Comparison of ENCODE assay signal across 25 mouse cellular contexts in the genomic region with DNA sequence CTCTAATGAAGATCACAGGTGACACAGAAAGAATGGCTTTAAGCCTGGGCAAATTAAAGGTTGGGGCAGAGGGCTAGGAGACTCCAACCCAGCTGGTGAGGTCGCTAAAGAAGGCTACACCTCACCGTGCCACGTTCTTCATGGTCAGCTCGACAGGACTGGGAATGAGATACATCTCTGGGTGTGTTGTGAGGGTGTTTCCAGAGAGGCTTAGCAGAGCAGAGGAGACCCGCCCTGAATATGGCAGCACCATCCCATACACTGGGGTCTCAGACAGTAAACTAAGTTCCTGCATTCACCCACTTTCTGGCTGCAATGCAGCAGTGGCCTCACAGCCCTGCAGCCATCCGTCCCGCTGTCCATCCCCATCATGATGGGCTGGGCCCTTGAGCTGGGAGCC. TPM values are rescaled to one million over a fixed set of nuclear protein-coding genes. Genes with fewer than 3 reads are reported as not detected.
DNase-seq lines count a peak whose midpoint lies in the region; ATAC-seq and TF ChIP-seq lines count a peak whose summit lies in the region.
"Had no signal": no experiment of that assay in that cellular context is flagged by ENCODE, and none has a peak within 500 bp of the region (broad histone marks: within the 10 kb centered on the region; RNA-seq: fewer than 3 reads in every experiment).

No protein-coding gene starts in this region.

- no peak for ATAC-seq in heart, embryonic 13.5 days (ENCODE audit: extremely low read depth, insufficient number of reproducible peaks, low FRiP score, low TSS enrichment)
- no peak for ATAC-seq in liver, postnatal 0 days
- ATAC-seq in liver, embryonic 11.5 days (replicated peaks; ENCODE audit: low FRiP score) = no peak
- ATAC-seq in limb, embryonic 12.5 days (ENCODE audit: insufficient number of reproducible peaks, insufficient read depth, low FRiP score, low TSS enrichment, low read depth) = no peak
- no peak for ATAC-seq in cerebellum, adult (ENCODE audit: insufficient number of reproducible peaks, low FRiP score, low TSS enrichment)
- ATAC-seq: CD4-positive, CD25-positive, alpha-beta regulatory T cell, adult 4 months; hindbrain, postnatal 0 days; intestine, embryonic 16.5 days; midbrain, embryonic 16.5 days had no signal

- no peak overlapping the region; the same call in 1 of the 2 replicates for H3K9ac ChIP-seq in heart, embryonic 13.5 days
- H3K9ac ChIP-seq in liver, postnatal 0 days (replicated peaks) = no peak overlapping the region
- H3K9ac ChIP-seq in liver, embryonic 11.5 days (ENCODE audit: low read depth, low read length) = no peak overlapping the region
- no peak overlapping the region for H3K9ac ChIP-seq in limb, embryonic 12.5 days (replicated peaks)
- H3K9ac ChIP-seq: liver, embryonic 13.5 days; lung, embryonic 14.5 days; neural tube, embryonic 13.5 days had no signal

- H3K9me3 ChIP-seq in heart, embryonic 13.5 days = no peaks in the 10 kb centered on the region
- H3K9me3 ChIP-seq in liver, postnatal 0 days (ENCODE audit: low read length) = no peaks in the 10 kb centered on the region
- H3K9me3 ChIP-seq in liver, embryonic 11.5 days (ENCODE audit: control insufficient read depth, low read length) = no peaks in the 10 kb centered on the region
- no peaks in the 10 kb centered on the region for H3K9me3 ChIP-seq in limb, embryonic 12.5 days
- H3K9me3 ChIP-seq: liver, embryonic 13.5 days; neural tube, embryonic 13.5 days had no signal

- H3K27ac ChIP-seq in gastrocnemius, adult 2 months = peak overlapping the region; percentile 79
- peak overlapping the region; percentile 88; the same call in 1 of the 2 replicates for H3K27ac ChIP-seq in heart, embryonic 13.5 days (replicated peaks)
- H3K27ac ChIP-seq in liver, postnatal 0 days (ENCODE audit: low read depth) = 0 out of 2 replicates have a peak overlapping the region, but pooled peaks have one; percentile 49
- no peak overlapping the region for H3K27ac ChIP-seq in liver, embryonic 11.5 days (ENCODE audit: low read depth, low read length)
- H3K27ac ChIP-seq in limb, embryonic 12.5 days = peak overlapping the region; percentile 82
- H3K27ac ChIP-seq: hindbrain, postnatal 0 days; liver, embryonic 13.5 days; neural tube, embryonic 13.5 days had no signal

- no peak for TF ChIP-seq CTCF in gastrocnemius, adult 2 months (IDR thresholded peaks at IDR 0.05)
- no peak for TF ChIP-seq CTCF in liver, postnatal 0 days (IDR thresholded peaks at IDR 0.05; ENCODE audit: low read depth)

- peaks cover 93% of the 10 kb centered on the region for H3K4me1 ChIP-seq in heart, embryonic 13.5 days
- H3K4me1 ChIP-seq in liver, postnatal 0 days (ENCODE audit: insufficient read depth) = peaks cover 10% of the 10 kb centered on the region; the same call in 1 of the 2 replicates
- H3K4me1 ChIP-seq in liver, embryonic 11.5 days (replicated peaks; ENCODE audit: control insufficient read depth, insufficient read depth, low read length) = peaks cover 19% of the 10 kb centered on the region
- H3K4me1 ChIP-seq in limb, embryonic 12.5 days (replicated peaks) = peaks cover 74% of the 10 kb centered on the region

- peaks cover 16% of the 10 kb centered on the region for H3K36me3 ChIP-seq in heart, embryonic 13.5 days
- H3K36me3 ChIP-seq in liver, postnatal 0 days (replicated peaks; ENCODE audit: insufficient read depth, low read length) = peaks cover 32% of the 10 kb centered on the region
- peaks cover 17% of the 10 kb centered on the region for H3K36me3 ChIP-seq in liver, embryonic 11.5 days (ENCODE audit: control insufficient read depth, insufficient read depth, low read length)
- peaks cover 66% of the 10 kb centered on the region for H3K36me3 ChIP-seq in limb, embryonic 12.5 days
- H3K36me3 ChIP-seq: neural tube, embryonic 13.5 days had no signal

- H3K4me3 ChIP-seq in gastrocnemius, adult 2 months = no peak overlapping the region
- no peak overlapping the region for H3K4me3 ChIP-seq in heart, embryonic 13.5 days
- H3K4me3 ChIP-seq in liver, postnatal 0 days (ENCODE audit: low read depth, low read length) = no peak overlapping the region
- no peak overlapping the region for H3K4me3 ChIP-seq in liver, embryonic 11.5 days (ENCODE audit: low read depth, low read length)
- no peak overlapping the region for H3K4me3 ChIP-seq in limb, embryonic 12.5 days (replicated peaks)
- H3K4me3 ChIP-seq: liver, embryonic 13.5 days; myocyte; neural tube, embryonic 13.5 days had no signal

- no peak for DNase-seq in gastrocnemius, adult 2 months
- no peak for DNase-seq in gastrocnemius, postnatal 25 days
- DNase-seq in heart, postnatal 4 days = no peak
- DNase-seq in liver, postnatal 0 days = no peak
- DNase-seq in liver, embryonic 11.5 days (ENCODE audit: low spot score) = no peak
- DNase-seq: adrenal gland, postnatal 14 days; cerebellum, adult 9-10 months; kidney, postnatal 14 days; liver, embryonic 13.5 days; lung, embryonic 14.5 days; lung, postnatal 4 days; retina, postnatal 1 day; right cerebral cortex, postnatal 25 days; spleen, adult 18-20 months; thymus, adult 18-20 months; thymus, postnatal 36 days had no signal

- no peak for TF ChIP-seq EP300 in liver, postnatal 0 days (IDR thresholded peaks at IDR 0.05; ENCODE audit: low read depth)

- 84% methylated on average over 7 of the region's 7 CpGs for WGBS in heart, embryonic 13.5 days
- WGBS in liver, postnatal 0 days (ENCODE audit: insufficient replicate concordance) = 90% methylated on average over 7 of the region's 7 CpGs
- 88% methylated on average over 7 of the region's 7 CpGs for WGBS in liver, embryonic 11.5 days
- WGBS in limb, embryonic 12.5 days = 87% methylated on average over 7 of the region's 7 CpGs

- no peak overlapping the region for H3K4me2 ChIP-seq in heart, embryonic 13.5 days
- no peak overlapping the region for H3K4me2 ChIP-seq in liver, postnatal 0 days (ENCODE audit: low read depth, low read length)
- H3K4me2 ChIP-seq in liver, embryonic 11.5 days = no peak overlapping the region
- no peak overlapping the region for H3K4me2 ChIP-seq in limb, embryonic 12.5 days
- H3K4me2 ChIP-seq: liver, embryonic 13.5 days; lung, embryonic 14.5 days; neural tube, embryonic 13.5 days had no signal

- no peaks in the 10 kb centered on the region for H3K27me3 ChIP-seq in heart, embryonic 13.5 days (replicated peaks)
- no peaks in the 10 kb centered on the region for H3K27me3 ChIP-seq in liver, postnatal 0 days (ENCODE audit: insufficient read depth, low read length)
- H3K27me3 ChIP-seq in liver, embryonic 11.5 days (replicated peaks; ENCODE audit: control insufficient read depth, insufficient read depth, low read length) = no peaks in the 10 kb centered on the region
- no peaks in the 10 kb centered on the region for H3K27me3 ChIP-seq in limb, embryonic 12.5 days
- H3K27me3 ChIP-seq: liver, embryonic 13.5 days; neural tube, embryonic 13.5 days had no signal

- intact Hi-C loops in gastrocnemius, adult 2 months (cut with DNase I) = no loop called here

RNA-seq across cellular contexts. Expression of gene Lrp5, which starts 46.8 kb away (rescaled TPM):
- total RNA-seq in gastrocnemius, adult 2 months (2021) = 10 to 100 TPM; 21.4 to 30.4 TPM
- 10 to 100 TPM; 24.6 to 28.2 TPM for total RNA-seq in gastrocnemius, postnatal 25 days (2021)
- 2.9 and 3.3 TPM in 2 replicates for polyA plus RNA-seq in heart, embryonic 13.5 days (2015; fragmentation: Nextera tagmentation; extraction: Ambion mirVana)
- 10 to 100 TPM; 43.1 to 46.0 TPM for total RNA-seq in heart, postnatal 4 days (2021)
- polyA plus RNA-seq in liver, postnatal 0 days (2015; fragmentation: Nextera tagmentation; extraction: Ambion mirVana) = 2.7 and 3.6 TPM in 2 replicates
- 5.4 and 6.3 TPM in 2 replicates for polyA plus RNA-seq in liver, embryonic 11.5 days (2014; fragmentation: Nextera tagmentation; extraction: Ambion mirVana)
- 7.7 and 8.4 TPM in 2 replicates for polyA plus RNA-seq in limb, embryonic 12.5 days (2016; fragmentation: Nextera tagmentation; extraction: Ambion mirVana)
